Mouse (Mus musculus) lung, adult 18-20 months (tissue): Measurements from ENCODE around the gene Vapa.
"Not testable (repeated sequence)": the region's sequence is repeated elsewhere in the genome, so short reads cannot be mapped to it uniquely, and the experiment has no call there.

Experiments
- DNase-seq, 2 experiments: peaks; one replicate each; pipeline ENCODE4 v3.0.0; 2022; ENCODE audit warnings: mixed read lengths in 2 of 2

The Vapa gene

GRCm38 (mm10) chr17:65613463-65614412 is at the start of gene Vapa:
Gene Vapa (minus strand): TSS chr17:65613555.
- DNase-seq, result peak; percentile 98 to 99

GRCm38 (mm10) chr17:65662662-65663061 is 49.3 kb upstream of the Vapa start:
- no peak for DNase-seq

GRCm38 (mm10) chr17:65658416-65658815 is 45.1 kb upstream of the Vapa start:
- DNase-seq, result no peak

GRCm38 (mm10) chr17:65657958-65658357 is 44.6 kb upstream of the Vapa start:
- peak; percentile 80 to 91 for DNase-seq

DNA sequence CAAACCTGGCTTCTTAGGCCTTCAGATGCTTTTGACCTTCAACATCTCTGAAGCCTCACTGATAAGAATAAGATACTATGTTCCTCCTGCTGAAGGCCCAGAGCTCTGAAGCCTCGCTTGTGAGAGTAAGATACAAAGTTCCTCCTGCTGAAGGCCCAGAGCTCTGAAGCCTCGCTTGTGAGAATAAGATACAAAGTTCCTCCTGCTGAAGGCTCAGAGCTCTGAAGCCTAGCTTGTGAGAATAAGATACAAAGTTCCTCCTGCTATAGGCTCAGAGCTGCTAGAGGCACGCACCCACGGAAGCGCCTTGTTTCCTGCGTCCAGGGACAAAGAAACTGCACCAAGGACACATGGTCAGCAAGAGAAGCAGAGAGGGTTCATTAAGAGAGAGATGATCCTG is 43.4 kb upstream of the Vapa start:
- no peak for DNase-seq

- DNase-seq, result no peak
Measured at GRCm38 (mm10) chr17:65656076-65656475, 42.7 kb upstream of the Vapa start.

- DNase-seq, result peak in 1 of 2 experiments; percentile 50
Measured at GRCm38 (mm10) chr17:65655608-65656007, 42.3 kb upstream of the Vapa start.

GRCm38 (mm10) chr17:65650598-65650997 is 37.2 kb upstream of the Vapa start:
- DNase-seq, result no peak

GRCm38 (mm10) chr17:65649175-65649493 is 35.8 kb upstream of the Vapa start:
- DNase-seq, result no peak

- no peak for DNase-seq
Measured at GRCm38 (mm10) chr17:65648371-65649174, 35.2 kb upstream of the Vapa start.

- no peak for DNase-seq
Measured at GRCm38 (mm10) chr17:65647961-65648360, 34.6 kb upstream of the Vapa start.

GRCm38 (mm10) chr17:65647226-65647625 is 33.9 kb upstream of the Vapa start:
- no peak for DNase-seq

DNA sequence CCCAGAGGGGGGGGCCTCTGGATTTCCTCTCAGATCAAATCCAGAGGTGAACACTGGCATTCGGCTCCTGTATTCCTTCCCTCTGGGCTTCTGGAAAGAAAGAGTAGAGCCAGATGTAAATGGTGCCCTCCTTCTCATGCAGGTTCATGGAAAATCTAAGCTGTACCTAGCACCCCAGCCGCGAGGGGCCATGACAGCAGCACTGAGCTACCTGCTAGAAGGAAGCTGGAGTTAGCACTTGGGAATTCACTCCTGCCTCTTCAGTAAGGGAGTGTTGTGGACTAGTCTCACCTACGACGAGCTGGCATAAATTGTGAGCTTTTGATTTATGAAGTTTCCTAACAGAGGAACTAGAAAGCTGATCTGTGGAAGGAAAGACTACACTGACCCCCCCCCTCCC is 30.2 kb upstream of the Vapa start:
- peak; percentile 21 to 48 for DNase-seq

GRCm38 (mm10) chr17:65643051-65643521 is 29.7 kb upstream of the Vapa start:
- DNase-seq, result peak; percentile 85 to 91

- DNase-seq, result no peak
Measured at GRCm38 (mm10) chr17:65642578-65642991, 29.2 kb upstream of the Vapa start.

- DNase-seq, result no peak
Measured at GRCm38 (mm10) chr17:65641734-65642218, 28.4 kb upstream of the Vapa start, which contains the start of gene Txndc2. Gene Txndc2 (minus strand): TSS chr17:65642168.

DNA sequence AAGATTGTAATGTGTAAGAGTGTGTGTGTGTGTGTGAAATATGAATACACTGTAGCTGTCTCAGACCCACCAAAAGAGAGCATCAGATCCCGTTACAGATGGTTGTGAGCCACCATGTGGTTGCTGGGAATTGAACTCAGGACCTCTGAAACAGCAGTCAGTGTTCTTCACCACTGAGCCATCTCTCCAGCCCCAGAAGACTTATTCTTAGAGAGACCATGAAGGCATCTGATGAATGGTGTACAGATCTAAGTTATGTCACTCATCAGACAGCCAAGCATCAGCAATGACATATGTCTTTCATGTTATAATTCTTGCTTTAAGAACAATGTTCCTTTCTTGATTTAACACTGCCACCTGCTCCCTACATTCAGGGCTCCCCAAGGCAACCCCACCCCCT is 25.8 kb upstream of the Vapa start:
- no peak for DNase-seq

DNA sequence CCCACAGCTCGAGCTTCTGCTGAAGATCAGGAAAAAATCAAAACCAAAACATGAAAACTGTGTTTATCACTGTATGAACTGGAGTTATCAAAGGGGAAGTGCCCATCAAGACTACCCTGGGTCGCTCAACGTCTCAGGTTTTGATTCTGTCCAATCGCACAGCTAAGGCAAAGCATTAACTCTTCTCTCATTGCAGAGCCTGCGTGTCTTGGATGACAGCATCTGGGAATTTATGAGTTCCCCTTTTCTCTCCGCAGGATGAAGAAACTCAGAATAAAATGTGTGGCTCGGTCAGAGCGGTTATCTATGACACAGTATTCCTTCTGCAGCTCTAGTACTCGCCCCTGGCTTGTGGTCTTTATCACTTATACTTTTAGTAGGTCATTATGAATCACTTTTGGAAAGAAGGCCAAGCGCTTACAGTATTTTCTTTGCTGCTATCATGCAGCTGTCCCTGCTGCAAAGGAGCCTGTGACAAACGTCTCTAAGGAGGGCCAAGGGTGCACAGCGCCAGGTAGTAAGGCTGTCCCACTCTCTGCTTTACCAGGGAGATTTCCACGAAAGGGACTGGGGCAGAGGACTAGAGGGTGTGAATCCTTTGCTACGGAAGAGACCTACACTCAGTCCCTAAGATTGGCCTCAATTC is 22.5 kb upstream of the Vapa start:
- DNase-seq, result no peak

- no peak for DNase-seq
Measured at GRCm38 (mm10) chr17:65629943-65630342, 16.6 kb upstream of the Vapa start.

DNA sequence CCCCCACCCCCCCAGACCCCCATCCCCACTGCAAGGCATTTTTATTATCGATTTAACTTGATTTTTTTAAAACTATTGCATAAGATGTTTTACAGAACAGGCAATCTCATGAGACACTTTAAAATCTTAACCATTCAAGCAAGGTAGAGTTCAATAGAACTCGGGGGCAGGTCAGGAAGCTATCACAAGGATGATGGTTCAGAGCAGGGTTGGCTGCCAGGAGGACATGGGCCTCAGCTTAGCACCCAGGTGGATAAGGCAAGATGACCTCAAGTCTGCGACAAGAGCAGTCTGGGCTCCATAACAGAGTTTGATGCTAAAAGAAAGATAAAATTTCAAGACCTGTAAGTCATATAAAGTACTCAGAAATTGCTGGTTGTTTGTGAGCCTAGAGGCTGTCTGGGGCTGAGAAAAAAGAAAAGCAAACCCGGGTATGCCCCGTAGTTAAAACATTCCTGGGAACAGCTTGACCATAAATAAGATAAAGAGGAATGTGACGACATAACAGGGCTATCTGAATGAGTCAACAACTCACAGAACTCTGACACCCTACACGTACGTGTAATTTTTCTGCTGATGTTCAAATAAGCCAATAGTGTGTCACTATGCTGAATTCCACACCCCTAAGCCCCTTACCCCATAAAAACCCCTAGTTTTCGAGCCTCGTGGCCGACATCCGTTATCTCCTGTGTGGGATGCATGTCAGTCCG is 15.6 kb upstream of the Vapa start:
- not testable (repeated sequence) for DNase-seq

DNA sequence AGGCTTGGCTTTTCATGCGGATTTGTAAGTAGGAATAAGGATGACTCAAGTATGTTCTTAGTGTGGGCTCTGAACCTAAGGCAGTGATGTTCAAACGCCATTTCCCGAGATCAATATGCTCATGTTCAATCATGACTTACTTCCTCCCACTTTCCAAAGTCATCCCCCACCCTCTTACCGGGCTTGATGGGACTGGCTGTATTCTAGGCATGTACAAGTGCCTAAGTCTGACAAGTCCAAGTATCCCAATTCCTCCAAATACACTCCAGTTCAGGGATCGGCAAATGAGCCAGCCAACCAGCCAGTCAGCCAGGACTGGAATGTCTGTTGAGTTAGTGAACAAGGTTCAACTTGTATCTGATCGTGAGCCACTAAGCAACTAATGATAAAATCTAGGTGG is 12.9 kb upstream of the Vapa start:
- DNase-seq, result no peak

DNA sequence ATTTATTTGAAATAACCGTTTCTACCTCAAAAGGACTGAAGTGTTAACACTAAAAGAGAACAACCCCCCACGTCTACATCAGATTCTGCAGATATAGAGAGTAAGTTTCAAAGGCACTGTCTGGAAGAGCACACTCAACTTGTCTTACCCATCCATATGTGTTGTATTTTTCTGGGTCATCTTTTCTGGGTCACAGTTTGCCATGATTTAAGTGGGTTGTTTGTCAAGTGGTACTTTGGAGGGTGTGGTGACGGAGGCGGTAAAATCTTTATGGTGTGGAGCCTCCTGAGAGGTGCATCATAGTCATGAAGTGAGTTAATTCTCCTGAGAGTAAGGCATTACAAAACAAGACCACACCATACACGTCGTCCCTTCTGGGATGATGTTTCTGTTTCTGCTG is 12.2 kb upstream of the Vapa start:
- DNase-seq, result no peak
